Mouse (Mus musculus): ENCODE results near the gene Pou4f1. TPM values are rescaled to one million over a fixed set of nuclear protein-coding genes. Genes with fewer than 3 reads are reported as not detected.
A peak's percentile ranks its signal among the peaks of the same experiment; 100 is the strongest.

Pou4f1 gene
- polyA plus RNA-seq, 1 experiment from 2014 or later: 0.07 TPM

GRCm38 (mm10) chr14:104467133-104467965 lies 450 bp downstream of the Pou4f1 start:
- peaks cover 92% of the 10 kb centered on the region for H3K27me3 ChIP-seq (ENCODE audit: control insufficient read depth, insufficient read depth, low read length)
- no peaks in the 10 kb centered on the region for H3K36me3 ChIP-seq (ENCODE audit: control insufficient read depth, insufficient read depth, low read length)
- H3K27ac ChIP-seq (ENCODE audit: low read depth, low read length): no peak overlapping the region
- peak overlapping the region; percentile 34; the same call in 1 of the 2 replicates for H3K9ac ChIP-seq (ENCODE audit: low read depth, low read length)
- WGBS (ENCODE audit: insufficient replicate concordance): 1% methylated on average over 101 of the region's 101 CpGs
- H3K4me1 ChIP-seq (ENCODE audit: control insufficient read depth, insufficient read depth, low read length): no peaks in the 10 kb centered on the region; the same call in 1 of the 2 replicates
- H3K4me3 ChIP-seq (ENCODE audit: low read depth, low read length): peak overlapping the region; percentile 55
- peak; percentile 52 for ATAC-seq (replicated peaks; ENCODE audit: insufficient number of reproducible peaks, low FRiP score, low TSS enrichment)
- peak overlapping the region; percentile 89 for H3K4me2 ChIP-seq
- H3K9me3 ChIP-seq (replicated peaks; ENCODE audit: control insufficient read depth, low read length): no peaks in the 10 kb centered on the region

- H3K4me2 ChIP-seq: peak overlapping the region; percentile 61
- no peaks in the 10 kb centered on the region for H3K9me3 ChIP-seq (replicated peaks; ENCODE audit: control insufficient read depth, low read length)
- peak overlapping the region; percentile 32 for H3K4me3 ChIP-seq (ENCODE audit: low read depth, low read length)
Observed at GRCm38 (mm10) chr14:104466557-104466956, 1.2 kb downstream of the Pou4f1 start.

GRCm38 (mm10) chr14:104465483-104466235 lies 2.1 kb downstream of the Pou4f1 start:
- Histone ChIP-seq H3K4me2 (peak overlapping the region; percentile 61), H3K4me3 (ENCODE audit: low read depth, low read length) (peak overlapping the region; percentile 32), H3K4me1 (ENCODE audit: control insufficient read depth, insufficient read depth, low read length) (no peaks in the 10 kb centered on the region; the same call in 1 of the 2 replicates), H3K9me3 (replicated peaks; ENCODE audit: control insufficient read depth, low read length) (no peaks in the 10 kb centered on the region), H3K27me3 (ENCODE audit: control insufficient read depth, insufficient read depth, low read length) (peaks cover 87% of the 10 kb centered on the region), H3K27ac (ENCODE audit: low read depth, low read length) (no peak overlapping the region), H3K36me3 (ENCODE audit: control insufficient read depth, insufficient read depth, low read length) (no peaks in the 10 kb centered on the region), H3K9ac (ENCODE audit: low read depth, low read length) (no peak overlapping the region)
- under 1% methylated on average over 60 of the region's 64 CpGs for WGBS (ENCODE audit: insufficient replicate concordance)
- ATAC-seq (replicated peaks; ENCODE audit: insufficient number of reproducible peaks, low FRiP score, low TSS enrichment): no peak

More at GRCm38 (mm10) chr14:104466557-104466956, 1.2 kb downstream of the Pou4f1 start:
- Histone ChIP-seq H3K4me1 (ENCODE audit: control insufficient read depth, insufficient read depth, low read length) (no peaks in the 10 kb centered on the region; the same call in 1 of the 2 replicates), H3K9ac (ENCODE audit: low read depth, low read length) (no peak overlapping the region), H3K27ac (ENCODE audit: low read depth, low read length) (no peak overlapping the region), H3K36me3 (ENCODE audit: control insufficient read depth, insufficient read depth, low read length) (no peaks in the 10 kb centered on the region), H3K27me3 (ENCODE audit: control insufficient read depth, insufficient read depth, low read length) (peaks cover 87% of the 10 kb centered on the region)
- no peak for ATAC-seq (replicated peaks; ENCODE audit: insufficient number of reproducible peaks, low FRiP score, low TSS enrichment)
- under 1% methylated on average over 25 of the region's 43 CpGs for WGBS (ENCODE audit: insufficient replicate concordance)

GRCm38 (mm10) chr14:104464841-104465240 lies 3.0 kb downstream of the Pou4f1 start:
- no peak overlapping the region for H3K9ac ChIP-seq (ENCODE audit: low read depth, low read length)
- WGBS (ENCODE audit: insufficient replicate concordance): under 1% methylated on average over 5 of the region's 5 CpGs
- peaks cover 85% of the 10 kb centered on the region for H3K27me3 ChIP-seq (ENCODE audit: control insufficient read depth, insufficient read depth, low read length)
- H3K9me3 ChIP-seq (replicated peaks; ENCODE audit: control insufficient read depth, low read length): no peaks in the 10 kb centered on the region
- no peak overlapping the region for H3K27ac ChIP-seq (ENCODE audit: low read depth, low read length)
- H3K4me3 ChIP-seq (ENCODE audit: low read depth, low read length): no peak overlapping the region
- no peak for ATAC-seq (replicated peaks; ENCODE audit: insufficient number of reproducible peaks, low FRiP score, low TSS enrichment)
- H3K4me2 ChIP-seq: no peak overlapping the region
- no peaks in the 10 kb centered on the region for H3K36me3 ChIP-seq (ENCODE audit: control insufficient read depth, insufficient read depth, low read length)
- no peaks in the 10 kb centered on the region; the same call in 1 of the 2 replicates for H3K4me1 ChIP-seq (ENCODE audit: control insufficient read depth, insufficient read depth, low read length)

GRCm38 (mm10) chr14:104463631-104464250 lies 4.1 kb downstream of the Pou4f1 start:
- Histone ChIP-seq H3K4me2 (no peak overlapping the region), H3K36me3 (ENCODE audit: control insufficient read depth, insufficient read depth, low read length) (no peaks in the 10 kb centered on the region), H3K27ac (ENCODE audit: low read depth, low read length) (no peak overlapping the region), H3K9me3 (replicated peaks; ENCODE audit: control insufficient read depth, low read length) (no peaks in the 10 kb centered on the region), H3K4me3 (ENCODE audit: low read depth, low read length) (no peak overlapping the region), H3K9ac (ENCODE audit: low read depth, low read length) (no peak overlapping the region), H3K27me3 (ENCODE audit: control insufficient read depth, insufficient read depth, low read length) (peaks cover 86% of the 10 kb centered on the region), H3K4me1 (ENCODE audit: control insufficient read depth, insufficient read depth, low read length) (no peaks in the 10 kb centered on the region; the same call in 1 of the 2 replicates)
- no peak for ATAC-seq (replicated peaks; ENCODE audit: insufficient number of reproducible peaks, low FRiP score, low TSS enrichment)
- 5% methylated on average over 5 of the region's 5 CpGs for WGBS (ENCODE audit: insufficient replicate concordance)

GRCm38 (mm10) chr14:104461286-104462240 lies 6.2 kb downstream of the Pou4f1 start:
- H3K36me3 ChIP-seq (ENCODE audit: control insufficient read depth, insufficient read depth, low read length): no peaks in the 10 kb centered on the region
- H3K4me1 ChIP-seq (ENCODE audit: control insufficient read depth, insufficient read depth, low read length): no peaks in the 10 kb centered on the region; the same call in 1 of the 2 replicates
- H3K4me2 ChIP-seq: no peak overlapping the region
- H3K9ac ChIP-seq (ENCODE audit: low read depth, low read length): no peak overlapping the region
- H3K27me3 ChIP-seq (ENCODE audit: control insufficient read depth, insufficient read depth, low read length): peaks cover 78% of the 10 kb centered on the region
- H3K9me3 ChIP-seq (replicated peaks; ENCODE audit: control insufficient read depth, low read length): no peaks in the 10 kb centered on the region
- WGBS (ENCODE audit: insufficient replicate concordance): 2% methylated on average over 10 of the region's 10 CpGs
- no peak overlapping the region for H3K27ac ChIP-seq (ENCODE audit: low read depth, low read length)
- no peak overlapping the region for H3K4me3 ChIP-seq (ENCODE audit: low read depth, low read length)
- ATAC-seq (replicated peaks; ENCODE audit: insufficient number of reproducible peaks, low FRiP score, low TSS enrichment): no peak

GRCm38 (mm10) chr14:104460325-104461285 lies 7.2 kb downstream of the Pou4f1 start:
- Histone ChIP-seq H3K27ac (ENCODE audit: low read depth, low read length) (no peak overlapping the region), H3K4me3 (ENCODE audit: low read depth, low read length) (peak overlapping the region; percentile 8; the same call in 1 of the 2 replicates), H3K36me3 (ENCODE audit: control insufficient read depth, insufficient read depth, low read length) (no peaks in the 10 kb centered on the region), H3K27me3 (ENCODE audit: control insufficient read depth, insufficient read depth, low read length) (peaks cover 74% of the 10 kb centered on the region), H3K9me3 (replicated peaks; ENCODE audit: control insufficient read depth, low read length) (no peaks in the 10 kb centered on the region), H3K9ac (ENCODE audit: low read depth, low read length) (no peak overlapping the region), H3K4me2 (peak overlapping the region; percentile 36), H3K4me1 (ENCODE audit: control insufficient read depth, insufficient read depth, low read length) (no peaks in the 10 kb centered on the region; the same call in 1 of the 2 replicates)
- ATAC-seq (replicated peaks; ENCODE audit: insufficient number of reproducible peaks, low FRiP score, low TSS enrichment): peak; percentile 71; the same call in 1 of the 2 replicates
- under 1% methylated on average over 55 of the region's 59 CpGs for WGBS (ENCODE audit: insufficient replicate concordance)

All from heart, embryonic 11.5 days (tissue).